Mouse (Mus musculus): ENCODE results near the gene Syne1. TPM values are rescaled to one million over a fixed set of nuclear protein-coding genes. Genes with fewer than 3 reads are reported as not detected.

Gene Syne1
- polyA plus RNA-seq, 1 experiment from 2014 or later, result 5.2 TPM

DNA sequence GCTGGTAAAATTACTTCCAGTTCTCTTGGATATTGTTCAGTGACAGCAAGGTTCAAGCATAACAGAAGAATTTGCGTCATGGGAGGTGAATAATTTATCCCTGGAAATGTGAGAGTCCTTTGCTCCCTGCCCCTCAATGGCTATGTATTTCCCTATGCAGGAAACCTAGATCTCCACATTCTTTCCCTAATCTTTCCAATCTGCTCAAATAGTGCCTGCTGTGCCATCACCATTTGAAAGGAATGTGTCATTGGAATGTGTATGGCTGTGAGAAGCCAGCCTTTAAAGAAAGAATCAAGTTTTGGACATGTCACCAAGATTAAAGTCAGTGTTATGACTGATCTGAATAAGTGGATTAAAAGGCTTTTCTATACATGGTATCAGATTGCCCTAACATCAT, 335.3 kb downstream of the Syne1 start:
- 61% methylated on average over 1 of the region's 1 CpGs for WGBS
- Histone ChIP-seq H3K9me3 (no peaks in the 10 kb centered on the region), H3K4me2 (replicated peaks) (no peak overlapping the region), H3K27ac (replicated peaks) (no peak overlapping the region), H3K36me3 (no peaks in the 10 kb centered on the region), H3K9ac (replicated peaks) (no peak overlapping the region), H3K4me1 (no peaks in the 10 kb centered on the region), H3K27me3 (no peaks in the 10 kb centered on the region), H3K4me3 (no peak overlapping the region)
- ATAC-seq (replicated peaks), result no peak

- ATAC-seq (replicated peaks), result no peak
- 44% methylated on average over 7 of the region's 7 CpGs for WGBS
- H3K9me3 ChIP-seq, result no peaks in the 10 kb centered on the region
Measured at GRCm38 (mm10) chr10:5207905-5208641, 343.2 kb downstream of the Syne1 start.

DNA sequence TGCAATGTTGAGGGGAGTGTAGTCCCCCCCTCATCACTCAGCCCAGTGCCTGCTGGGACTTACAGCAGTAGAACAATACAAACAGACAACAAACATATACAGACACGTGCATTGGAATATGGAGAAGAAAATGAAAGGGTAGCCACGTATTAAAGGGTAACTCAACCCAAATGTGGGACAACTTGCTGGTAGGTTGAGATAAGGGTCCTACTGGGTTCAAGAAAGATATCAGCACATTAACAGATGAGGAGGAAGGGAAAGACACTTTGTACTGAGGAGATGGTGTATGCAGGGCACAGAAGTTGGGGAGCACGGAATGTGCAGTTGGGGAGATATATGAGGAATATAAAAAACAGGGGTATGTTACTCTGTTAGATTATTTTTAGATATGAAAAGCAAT, 345.3 kb downstream of the Syne1 start:
- Histone ChIP-seq H3K4me3 (no peak overlapping the region), H3K4me2 (replicated peaks) (no peak overlapping the region), H3K9me3 (no peaks in the 10 kb centered on the region), H3K36me3 (no peaks in the 10 kb centered on the region), H3K9ac (replicated peaks) (no peak overlapping the region), H3K27me3 (no peaks in the 10 kb centered on the region), H3K4me1 (no peaks in the 10 kb centered on the region), H3K27ac (replicated peaks) (no peak overlapping the region)
- WGBS, result 84% methylated on average over 3 of the region's 3 CpGs
- no peak for ATAC-seq (replicated peaks)

More at GRCm38 (mm10) chr10:5207905-5208641, 343.2 kb downstream of the Syne1 start:
- Histone ChIP-seq H3K27me3 (no peaks in the 10 kb centered on the region), H3K4me1 (no peaks in the 10 kb centered on the region), H3K4me3 (no peak overlapping the region), H3K9ac (replicated peaks) (no peak overlapping the region), H3K27ac (replicated peaks) (no peak overlapping the region), H3K4me2 (replicated peaks) (no peak overlapping the region), H3K36me3 (no peaks in the 10 kb centered on the region)

DNA sequence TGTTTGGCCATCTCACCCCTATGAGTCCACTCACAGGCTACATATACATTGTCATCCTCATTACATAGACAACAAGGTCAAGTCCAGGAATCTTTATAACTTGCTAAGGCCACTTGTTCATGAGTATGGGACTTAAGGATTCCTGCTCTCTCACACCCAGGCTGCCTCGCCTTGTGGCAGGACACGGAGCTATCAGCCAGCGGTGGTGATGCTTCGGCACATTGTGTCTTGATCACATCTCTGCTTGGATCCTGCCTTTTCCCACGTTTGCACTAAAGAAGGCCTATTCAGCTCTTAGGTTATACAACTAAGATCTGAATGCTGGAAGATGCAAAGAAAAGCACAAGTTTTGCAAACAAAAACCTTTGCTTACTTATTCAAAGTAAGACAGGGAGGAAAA, 345.7 kb downstream of the Syne1 start:
- Histone ChIP-seq H3K4me2 (replicated peaks) (no peak overlapping the region), H3K9ac (replicated peaks) (no peak overlapping the region), H3K27ac (replicated peaks) (no peak overlapping the region), H3K4me1 (no peaks in the 10 kb centered on the region), H3K4me3 (no peak overlapping the region), H3K9me3 (no peaks in the 10 kb centered on the region), H3K36me3 (no peaks in the 10 kb centered on the region), H3K27me3 (no peaks in the 10 kb centered on the region)
- WGBS, result 78% methylated on average over 5 of the region's 5 CpGs
- ATAC-seq (replicated peaks), result no peak

DNA sequence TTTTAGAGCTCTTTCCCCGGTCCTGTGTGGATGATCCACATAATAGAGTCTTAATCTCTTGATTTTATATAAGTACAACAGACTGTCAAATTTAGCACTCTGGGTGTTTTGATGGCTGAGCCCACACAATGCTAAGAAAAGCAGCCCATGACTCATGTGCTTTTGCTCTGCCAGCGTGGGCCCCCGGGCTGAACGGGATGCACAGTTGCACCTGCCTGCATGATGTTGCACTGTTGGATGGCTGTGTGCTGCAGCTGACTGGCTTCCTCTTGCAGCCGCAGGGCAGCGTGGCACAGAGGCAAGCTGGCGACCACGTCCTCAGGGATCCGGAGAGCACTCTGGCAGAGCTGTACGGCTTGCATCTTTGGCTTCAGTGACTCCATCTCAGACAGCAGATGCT, 347.4 kb downstream of the Syne1 start:
- no peaks in the 10 kb centered on the region for H3K27me3 ChIP-seq
- H3K27ac ChIP-seq (replicated peaks), result no peak overlapping the region
- no peaks in the 10 kb centered on the region for H3K9me3 ChIP-seq
- peak; percentile 48; the same call in 1 of the 2 replicates for ATAC-seq (replicated peaks)
- 70% methylated on average over 10 of the region's 10 CpGs for WGBS
- H3K4me2 ChIP-seq (replicated peaks), result no peak overlapping the region
- no peak overlapping the region for H3K4me3 ChIP-seq
- no peaks in the 10 kb centered on the region for H3K36me3 ChIP-seq
- no peak overlapping the region for H3K9ac ChIP-seq (replicated peaks)
- H3K4me1 ChIP-seq, result no peaks in the 10 kb centered on the region

DNA sequence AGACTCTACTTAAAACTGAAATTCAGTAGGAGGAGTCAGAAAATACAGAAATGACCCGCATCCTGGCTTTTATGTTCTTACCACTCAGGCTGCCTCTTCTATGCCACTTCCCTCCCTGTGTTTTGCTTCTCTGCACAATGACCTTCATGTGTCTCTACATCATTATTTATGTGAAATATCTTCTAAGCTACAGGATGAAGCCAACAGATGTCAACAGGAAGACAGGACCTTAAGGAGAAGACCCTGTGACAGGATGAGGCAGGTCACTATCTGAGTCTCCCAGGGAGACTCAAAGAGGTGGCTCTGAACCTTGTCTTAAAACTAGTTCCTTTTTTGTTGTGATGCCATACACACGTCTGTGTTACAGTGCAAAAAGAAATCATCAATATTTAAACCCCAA, 353.9 kb downstream of the Syne1 start:
- Histone ChIP-seq H3K9me3 (no peaks in the 10 kb centered on the region), H3K9ac (replicated peaks) (no peak overlapping the region), H3K36me3 (no peaks in the 10 kb centered on the region), H3K4me2 (replicated peaks) (no peak overlapping the region), H3K4me1 (peaks cover 9% of the 10 kb centered on the region; the same call in 1 of the 2 replicates), H3K4me3 (no peak overlapping the region), H3K27ac (replicated peaks) (no peak overlapping the region), H3K27me3 (no peaks in the 10 kb centered on the region)
- WGBS, result 86% methylated on average over 2 of the region's 2 CpGs
- no peak for ATAC-seq (replicated peaks)

- Histone ChIP-seq H3K27me3 (no peaks in the 10 kb centered on the region), H3K9me3 (no peaks in the 10 kb centered on the region), H3K36me3 (no peaks in the 10 kb centered on the region), H3K27ac (replicated peaks) (no peak overlapping the region), H3K4me2 (replicated peaks) (no peak overlapping the region), H3K4me1 (peaks cover 9% of the 10 kb centered on the region; the same call in 1 of the 2 replicates), H3K4me3 (no peak overlapping the region), H3K9ac (replicated peaks) (no peak overlapping the region)
- no peak for ATAC-seq (replicated peaks)
- WGBS, result 94% methylated on average over 5 of the region's 5 CpGs
Measured at GRCm38 (mm10) chr10:5196267-5196666, 355.0 kb downstream of the Syne1 start.

GRCm38 (mm10) chr10:5195288-5195687, 356.0 kb downstream of the Syne1 start:
- Histone ChIP-seq H3K4me2 (replicated peaks) (peak overlapping the region; percentile 65), H3K36me3 (no peaks in the 10 kb centered on the region), H3K9me3 (no peaks in the 10 kb centered on the region), H3K9ac (replicated peaks) (no peak overlapping the region), H3K4me3 (no peak overlapping the region), H3K27ac (replicated peaks) (no peak overlapping the region), H3K27me3 (no peaks in the 10 kb centered on the region), H3K4me1 (peaks cover 9% of the 10 kb centered on the region; the same call in 1 of the 2 replicates)
- WGBS, result 69% methylated on average over 5 of the region's 5 CpGs
- ATAC-seq (replicated peaks), result peak; percentile 15

DNA sequence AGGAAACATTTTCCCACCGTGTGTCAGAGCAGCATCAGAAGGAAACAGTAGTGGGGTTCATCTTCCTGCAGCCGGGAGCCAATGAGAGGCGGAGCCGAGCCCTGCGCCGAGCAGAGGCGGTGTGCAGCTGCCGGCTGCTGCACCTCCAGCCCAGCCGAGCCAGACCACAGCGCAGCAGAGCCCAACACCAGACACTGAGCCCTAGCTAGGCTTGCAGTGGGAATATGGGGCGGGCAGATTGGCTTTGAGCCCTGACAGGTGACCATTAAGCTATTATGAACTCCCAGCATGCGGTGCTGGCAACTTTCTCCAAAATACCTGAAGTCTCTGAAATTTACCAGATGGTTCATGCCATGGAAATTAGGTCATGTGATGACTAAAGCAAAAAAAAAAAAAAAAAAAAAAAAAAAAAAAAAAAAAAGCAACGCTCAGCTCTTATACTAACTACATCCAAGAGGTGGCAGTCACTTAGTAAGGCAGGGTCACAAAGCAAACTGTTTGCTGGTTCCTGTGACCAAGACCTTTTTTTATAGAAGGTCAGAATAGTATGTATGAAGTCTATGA, 356.5 kb downstream of the Syne1 start:
- Histone ChIP-seq H3K4me3 (peak overlapping the region; percentile 45), H3K27me3 (no peaks in the 10 kb centered on the region), H3K9ac (replicated peaks) (peak overlapping the region; percentile 41), H3K4me1 (peaks cover 9% of the 10 kb centered on the region; the same call in 1 of the 2 replicates), H3K36me3 (no peaks in the 10 kb centered on the region), H3K9me3 (no peaks in the 10 kb centered on the region), H3K27ac (replicated peaks) (peak overlapping the region; percentile 79), H3K4me2 (replicated peaks) (peak overlapping the region; percentile 65)
- WGBS, result under 1% methylated on average over 13 of the region's 13 CpGs
- peak; percentile 99 for ATAC-seq (replicated peaks)

GRCm38 (mm10) chr10:5194081-5194670, 357.1 kb downstream of the Syne1 start:
- H3K9ac ChIP-seq (replicated peaks), result peak overlapping the region; percentile 41
- H3K27me3 ChIP-seq, result no peaks in the 10 kb centered on the region
- ATAC-seq (replicated peaks), result peak; percentile 85
- peaks cover 9% of the 10 kb centered on the region; the same call in 1 of the 2 replicates for H3K4me1 ChIP-seq
- peak overlapping the region; percentile 79 for H3K27ac ChIP-seq (replicated peaks)
- no peaks in the 10 kb centered on the region for H3K36me3 ChIP-seq
- 2% methylated on average over 13 of the region's 13 CpGs for WGBS
- peak overlapping the region; percentile 65 for H3K4me2 ChIP-seq (replicated peaks)
- peak overlapping the region; percentile 45 for H3K4me3 ChIP-seq
- H3K9me3 ChIP-seq, result no peaks in the 10 kb centered on the region

DNA sequence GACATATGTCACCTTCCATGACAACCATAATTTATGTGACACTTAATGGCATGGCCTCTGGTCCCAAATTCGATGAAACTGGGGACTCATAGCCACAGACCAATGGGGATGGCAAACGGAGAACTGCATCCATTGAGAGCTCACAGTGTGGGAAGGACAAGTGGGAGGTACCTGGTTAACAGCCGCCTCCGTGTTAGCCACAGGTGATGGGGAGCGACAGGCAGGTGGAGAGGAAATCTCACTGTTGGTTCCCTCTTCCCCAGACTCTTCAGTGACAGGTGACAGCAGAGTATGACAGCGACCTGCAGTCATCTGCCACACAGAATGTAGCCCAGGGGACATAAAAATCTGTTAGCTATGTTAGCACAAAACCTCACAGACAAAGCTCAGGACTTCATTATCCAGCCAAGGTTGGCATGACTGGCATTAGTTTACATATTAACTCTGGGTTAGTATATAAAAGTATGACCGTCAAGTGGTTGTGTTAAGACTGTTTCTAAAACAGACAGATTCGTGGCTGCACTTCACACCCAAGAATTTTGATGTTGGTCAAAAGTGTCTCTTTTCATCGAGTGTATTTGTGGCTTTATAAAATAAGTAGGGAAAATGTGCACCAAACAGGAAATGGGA, 358.3 kb downstream of the Syne1 start:
- WGBS, result 87% methylated on average over 9 of the region's 9 CpGs
- no peak for ATAC-seq (replicated peaks)
- no peaks in the 10 kb centered on the region for H3K9me3 ChIP-seq
- no peaks in the 10 kb centered on the region for H3K27me3 ChIP-seq
- H3K4me1 ChIP-seq, result peaks cover 9% of the 10 kb centered on the region; the same call in 1 of the 2 replicates
- no peak overlapping the region for H3K4me2 ChIP-seq (replicated peaks)
- no peak overlapping the region for H3K27ac ChIP-seq (replicated peaks)
- H3K9ac ChIP-seq (replicated peaks), result no peak overlapping the region
- no peak overlapping the region for H3K4me3 ChIP-seq
- no peaks in the 10 kb centered on the region for H3K36me3 ChIP-seq

DNA sequence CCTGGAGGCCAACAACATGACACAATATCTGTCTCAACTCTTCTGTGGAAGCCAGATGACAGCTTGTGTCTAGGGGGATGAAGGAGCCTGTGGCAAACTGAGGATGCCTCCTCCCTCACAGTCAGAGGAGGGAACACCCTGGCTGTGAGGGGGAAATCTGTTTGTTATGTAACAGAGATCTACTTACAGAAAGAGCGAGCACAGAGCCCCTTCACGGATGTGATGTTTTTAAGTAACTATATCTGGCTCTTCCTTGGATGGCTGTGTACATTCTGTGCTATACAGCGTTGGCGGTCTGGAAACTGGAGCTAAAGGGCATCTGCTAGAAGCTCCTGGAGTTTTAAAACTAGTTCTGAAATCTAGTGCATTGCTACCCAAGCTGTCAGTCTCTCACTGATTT, 360.5 kb downstream of the Syne1 start:
- no peaks in the 10 kb centered on the region for H3K36me3 ChIP-seq
- 79% methylated on average over 4 of the region's 4 CpGs for WGBS
- no peak for ATAC-seq (replicated peaks)

More for the DNA sequence above, 360.5 kb downstream of the Syne1 start:
- Histone ChIP-seq H3K27me3 (no peaks in the 10 kb centered on the region), H3K4me2 (replicated peaks) (no peak overlapping the region), H3K9ac (replicated peaks) (no peak overlapping the region), H3K9me3 (no peaks in the 10 kb centered on the region), H3K4me1 (peaks cover 9% of the 10 kb centered on the region; the same call in 1 of the 2 replicates), H3K27ac (replicated peaks) (no peak overlapping the region), H3K4me3 (no peak overlapping the region)
